Mouse (Mus musculus): ENCODE data around the gene Ebf1.

Ebf1 gene

GRCm38 (mm10) chr11:44832227-44832939 is 215.3 kb downstream of the Ebf1 start:
- DNase-seq (ENCODE audit: low read depth in 1 of 2, low spot score in 2 of 2), result no peak

GRCm38 (mm10) chr11:44832940-44833254 is 215.8 kb downstream of the Ebf1 start:
- no peak for DNase-seq (ENCODE audit: low read depth in 1 of 2, low spot score in 2 of 2)

- no peak for DNase-seq (ENCODE audit: low read depth in 1 of 2, low spot score in 2 of 2)
Measured at GRCm38 (mm10) chr11:44833351-44833996, 216.4 kb downstream of the Ebf1 start.

GRCm38 (mm10) chr11:44835166-44835565 is 218.0 kb downstream of the Ebf1 start:
- no peak for DNase-seq (ENCODE audit: low read depth in 1 of 2, low spot score in 2 of 2)

- DNase-seq (ENCODE audit: low read depth in 1 of 2, low spot score in 2 of 2), result no peak
Measured at GRCm38 (mm10) chr11:44837592-44837991, 220.5 kb downstream of the Ebf1 start.

GRCm38 (mm10) chr11:44841127-44842056 is 224.3 kb downstream of the Ebf1 start:
- no peak for DNase-seq (ENCODE audit: low read depth in 1 of 2, low spot score in 2 of 2)

- no peak for DNase-seq (ENCODE audit: low read depth in 1 of 2, low spot score in 2 of 2)
Measured at GRCm38 (mm10) chr11:44851874-44852273, 234.8 kb downstream of the Ebf1 start.

GRCm38 (mm10) chr11:44852921-44853320 is 235.8 kb downstream of the Ebf1 start:
- DNase-seq (ENCODE audit: low read depth in 1 of 2, low spot score in 2 of 2), result no peak

GRCm38 (mm10) chr11:44854496-44854895 is 237.4 kb downstream of the Ebf1 start:
- no peak for DNase-seq (ENCODE audit: low read depth in 1 of 2, low spot score in 2 of 2)

GRCm38 (mm10) chr11:44861108-44861507 is 244.0 kb downstream of the Ebf1 start:
- DNase-seq (ENCODE audit: low read depth in 1 of 2, low spot score in 2 of 2), result no peak

- DNase-seq (ENCODE audit: low read depth in 1 of 2, low spot score in 2 of 2), result no peak
Measured at GRCm38 (mm10) chr11:44863910-44864309, 246.8 kb downstream of the Ebf1 start.

GRCm38 (mm10) chr11:44866476-44867149 is 249.5 kb downstream of the Ebf1 start:
- DNase-seq (ENCODE audit: low read depth in 1 of 2, low spot score in 2 of 2), result no peak

GRCm38 (mm10) chr11:44867433-44867832 is 250.3 kb downstream of the Ebf1 start:
- no peak for DNase-seq (ENCODE audit: low read depth in 1 of 2, low spot score in 2 of 2)

- DNase-seq (ENCODE audit: low read depth in 1 of 2, low spot score in 2 of 2), result no peak
Measured at GRCm38 (mm10) chr11:44873876-44874275, 256.8 kb downstream of the Ebf1 start.

GRCm38 (mm10) chr11:44875171-44875570 is 258.1 kb downstream of the Ebf1 start:
- DNase-seq (ENCODE audit: low read depth in 1 of 2, low spot score in 2 of 2), result no peak

- no peak for DNase-seq (ENCODE audit: low read depth in 1 of 2, low spot score in 2 of 2)
Measured at GRCm38 (mm10) chr11:44881056-44881683, 264.1 kb downstream of the Ebf1 start.

GRCm38 (mm10) chr11:44882476-44882970 is 265.4 kb downstream of the Ebf1 start:
- DNase-seq (ENCODE audit: low read depth in 1 of 2, low spot score in 2 of 2), result no peak

GRCm38 (mm10) chr11:44884337-44884736 is 267.2 kb downstream of the Ebf1 start:
- no peak for DNase-seq (ENCODE audit: low read depth in 1 of 2, low spot score in 2 of 2)

GRCm38 (mm10) chr11:44886897-44887296 is 269.8 kb downstream of the Ebf1 start:
- DNase-seq (ENCODE audit: low read depth in 1 of 2, low spot score in 2 of 2), result no peak

- DNase-seq (ENCODE audit: low read depth in 1 of 2, low spot score in 2 of 2), result no peak
Measured at GRCm38 (mm10) chr11:44887691-44888090, 270.6 kb downstream of the Ebf1 start.

GRCm38 (mm10) chr11:44888390-44888789 is 271.3 kb downstream of the Ebf1 start:
- no peak for DNase-seq (ENCODE audit: low read depth in 1 of 2, low spot score in 2 of 2)

Measured in monocyte, adult 2 months (primary cell).